Mouse (Mus musculus) stomach, postnatal 0 days (tissue): Measurements from ENCODE around the gene Duox1.

ENCODE experiments used
- CTCF ChIP-seq: IDR thresholded peaks from 2 replicates; pipeline ENCODE4 v1.5.1; 2016; ENCODE audit warnings: antibody characterized with exemption, low read depth, mild to moderate bottlenecking, moderate library complexity
- EP300 ChIP-seq: optimal IDR thresholded peaks from 2 replicates; pipeline ENCODE3; 2016; ENCODE audit warnings: antibody characterized with exemption

GRCm38 (mm10) chr2:122312722-122313417 is 2.6 kb upstream of the Duox1 start:
- peak; percentile 75 for TF ChIP-seq CTCF
- no peak for TF ChIP-seq EP300
